Mouse (Mus musculus) lung, embryonic 16.5 days (tissue): ENCODE measurements around the gene Usp54. TPM values are rescaled to one million over a fixed set of nuclear protein-coding genes. Genes with fewer than 3 reads are reported as not detected.

Experiments
- ATAC-seq: fragments of 200-750 bp; cut with Nextera tagmentation; 2 replicates; pipeline ENCODE4 v1.8.0; 2017; ENCODE audit warnings: low read depth, mild to moderate bottlenecking, moderate library complexity
- H3K27ac ChIP-seq: fragments of 300-500 bp; sonication (generic); 2 replicates; pipeline ENCODE4 v1.5.1; 2014; ENCODE audit warnings: mild to moderate bottlenecking, control low read depth, low read length
- H3K27me3 ChIP-seq: fragments of 300-500 bp; sonication (generic); 2 replicates; pipeline ENCODE4 v1.6.1; 2014; ENCODE audit warnings: low read depth, low read length, mixed read lengths; ENCODE audit not compliant: control insufficient read depth, insufficient read depth
- H3K36me3 ChIP-seq: fragments of 300-500 bp; sonication (generic); 2 replicates; pipeline ENCODE4 v1.6.1; 2014; ENCODE audit warnings: low read length; ENCODE audit not compliant: control insufficient read depth, insufficient read depth
- H3K4me1 ChIP-seq: fragments of 300-500 bp; sonication (generic); replicated peaks from 2 replicates; pipeline ENCODE4 v1.6.1; 2014; ENCODE audit warnings: low read length, mixed read lengths; ENCODE audit not compliant: control insufficient read depth, insufficient read depth
- H3K4me2 ChIP-seq: fragments of 300-500 bp; sonication (generic); 2 replicates; pipeline ENCODE4 v1.6.1; 2014; ENCODE audit warnings: low read depth, low read length, control low read depth
- H3K4me3 ChIP-seq: fragments of 300-500 bp; sonication (generic); 2 replicates; pipeline ENCODE4 v1.5.1; 2014; ENCODE audit warnings: mild to moderate bottlenecking, low read length, control low read depth
- H3K9ac ChIP-seq: fragments of 300-500 bp; sonication (generic); 2 replicates; pipeline ENCODE4 v1.6.1; 2014; ENCODE audit warnings: low read length, control low read depth
- H3K9me3 ChIP-seq: fragments of 300-500 bp; sonication (generic); 2 replicates; pipeline ENCODE4 v1.6.1; 2016; ENCODE audit warnings: low read length; ENCODE audit not compliant: control insufficient read depth
- WGBS: fragments of 180-500 bp; shearing (Covaris S2); extraction: QIAGEN DNeasy Blood & Tissue Kit; methylation state at CpG from one replicate; pipeline ENCODE4 v1.1.7; 2014; 5-methylcytosine and 5-hydroxymethylcytosine counted together
- polyA plus RNA-seq: library from polyadenylated mRNA; unstranded; fragments of >200 nt; fragmentation: Nextera tagmentation; extraction: Ambion mirVana; gene quantifications from 2 replicates; pipeline ENCODE4 v1.2.1, GENCODE M21; 2015

Usp54 gene
- 6.2 and 8.1 TPM in 2 replicates for polyA plus RNA-seq

DNA sequence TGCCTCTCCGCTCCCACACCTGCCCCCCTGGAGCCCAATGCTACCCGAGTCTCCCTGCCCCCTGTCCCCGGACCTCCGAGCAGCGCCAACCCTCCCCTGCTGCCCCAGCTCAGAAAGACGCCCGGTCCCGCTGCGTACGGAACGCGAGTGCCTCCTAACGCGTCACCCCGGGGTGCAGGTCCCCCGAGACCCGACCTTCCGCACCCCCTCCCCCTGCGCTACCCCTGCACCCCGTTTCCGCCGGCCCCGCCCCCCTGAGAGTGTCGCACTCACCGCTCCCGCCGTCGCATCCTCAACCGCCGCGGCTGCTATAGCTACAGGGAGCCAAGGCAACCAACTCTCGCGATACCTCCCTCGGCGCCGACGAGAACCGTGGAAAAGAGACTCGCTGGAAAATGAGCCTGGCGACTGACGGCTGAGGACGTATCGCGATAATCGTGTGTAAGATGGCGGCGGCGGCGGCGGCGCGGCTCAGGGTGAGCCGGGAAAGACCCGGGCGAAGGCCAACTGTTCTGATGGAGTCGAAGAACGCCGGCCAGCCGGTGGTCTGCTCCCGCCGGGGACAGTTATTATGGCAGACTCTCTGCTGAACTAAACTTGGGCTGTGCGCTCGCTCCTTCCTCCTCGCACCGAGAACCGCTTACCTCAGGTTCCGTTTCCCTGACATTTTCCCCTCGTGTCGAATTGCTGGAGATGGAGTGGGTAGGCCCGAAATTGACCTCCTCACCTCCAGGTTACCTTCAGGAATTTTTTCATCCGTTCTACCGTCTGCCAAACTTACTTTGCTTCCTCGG lies at the start of gene Usp54:
Gene Usp54 (minus strand): TSS at position 420 of the 794 bp plus-strand sequence.
- Histone ChIP-seq H3K27ac (peak within 1 kb of the TSS; percentile 94), H3K4me2 (peak within 1 kb of the TSS; percentile 83), H3K9ac (peak within 1 kb of the TSS; percentile 94), H3K4me1 (peaks cover 12% of the 10 kb centered on the region), H3K27me3 (no peaks in the 10 kb centered on the region), H3K36me3 (no peaks in the 10 kb centered on the region), H3K4me3 (peak within 1 kb of the TSS; percentile 86), H3K9me3 (no peaks in the 10 kb centered on the region)
- peak; percentile 96 for ATAC-seq
- WGBS: under 1% methylated on average over 71 of the region's 73 CpGs

DNA sequence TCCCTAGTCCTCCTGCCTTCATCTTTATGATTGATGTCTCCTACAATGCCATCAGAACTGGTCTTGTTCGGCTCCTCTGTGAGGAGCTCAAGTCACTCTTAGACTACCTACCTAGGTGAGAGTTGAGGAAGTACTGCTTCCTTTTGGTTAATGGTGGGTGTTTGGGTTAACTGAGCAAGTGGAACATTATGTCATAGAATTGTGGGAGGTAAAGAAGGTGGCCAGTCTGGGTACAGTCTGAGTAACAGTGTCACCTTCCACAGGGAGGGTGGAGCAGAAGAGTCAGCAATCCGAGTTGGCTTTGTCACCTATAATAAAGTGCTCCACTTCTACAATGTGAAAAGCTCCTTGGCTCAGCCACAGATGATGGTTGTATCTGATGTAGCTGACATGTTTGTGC lies 48.1 kb upstream of the Usp54 start:
- Histone ChIP-seq H3K9ac (no peak overlapping the region), H3K27ac (no peak overlapping the region), H3K9me3 (no peaks in the 10 kb centered on the region), H3K4me2 (no peak overlapping the region), H3K4me1 (peaks cover under 1% of the 10 kb centered on the region; the same call in 1 of the 2 replicates), H3K4me3 (no peak overlapping the region), H3K36me3 (peaks cover 84% of the 10 kb centered on the region), H3K27me3 (no peaks in the 10 kb centered on the region)
- WGBS: 81% methylated on average over 2 of the region's 2 CpGs
- ATAC-seq: no peak

DNA sequence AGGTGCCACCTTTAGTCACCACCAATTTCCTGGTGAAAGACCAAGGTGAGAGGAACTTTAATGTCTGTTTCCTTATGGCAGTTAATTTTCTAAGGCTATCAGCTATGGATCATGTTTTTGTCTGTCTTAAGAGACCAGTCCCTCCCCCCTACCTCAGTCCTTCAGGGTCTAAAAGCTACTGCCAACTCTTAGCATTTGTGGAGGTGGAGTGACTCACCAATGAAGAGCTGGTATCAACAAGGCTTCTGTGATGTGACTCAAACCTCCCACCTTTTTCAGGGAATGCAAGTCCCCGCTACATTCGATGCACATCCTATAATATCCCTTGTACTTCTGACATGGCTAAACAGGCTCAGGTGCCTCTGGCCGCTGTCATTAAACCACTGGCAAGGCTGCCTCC lies 45.7 kb upstream of the Usp54 start:
- Histone ChIP-seq H3K4me1 (no peaks in the 10 kb centered on the region), H3K4me3 (no peak overlapping the region), H3K27me3 (no peaks in the 10 kb centered on the region), H3K9me3 (no peaks in the 10 kb centered on the region), H3K4me2 (no peak overlapping the region), H3K36me3 (peaks cover 81% of the 10 kb centered on the region), H3K9ac (no peak overlapping the region), H3K27ac (no peak overlapping the region)
- WGBS: 97% methylated on average over 3 of the region's 3 CpGs
- ATAC-seq: no peak

DNA sequence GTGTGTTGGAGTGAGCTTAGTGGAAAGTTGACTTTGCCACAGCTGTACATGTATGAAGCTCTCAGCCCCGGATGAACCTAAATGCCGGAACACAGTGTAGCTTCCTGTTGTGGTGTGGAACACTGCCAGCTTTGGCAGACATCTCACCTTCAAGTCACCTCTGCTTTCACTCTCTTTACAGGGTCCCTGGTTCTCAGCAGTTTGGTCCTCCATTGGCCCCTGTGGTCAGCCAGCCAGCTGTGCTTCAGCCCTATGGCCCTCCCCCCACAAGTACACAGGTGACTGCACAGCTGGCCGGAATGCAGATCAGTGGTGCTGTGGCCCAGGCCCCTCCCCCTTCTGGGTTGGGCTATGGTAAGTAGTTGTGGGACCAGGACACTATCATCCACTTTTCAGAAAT lies 41.6 kb upstream of the Usp54 start:
- no peaks in the 10 kb centered on the region for H3K27me3 ChIP-seq
- H3K27ac ChIP-seq: no peak overlapping the region
- ATAC-seq: peak; percentile 41; the same call in 1 of the 2 replicates
- peaks cover 83% of the 10 kb centered on the region for H3K36me3 ChIP-seq
- no peaks in the 10 kb centered on the region for H3K9me3 ChIP-seq
- no peak overlapping the region for H3K9ac ChIP-seq
- WGBS: 53% methylated on average over 3 of the region's 3 CpGs
- H3K4me2 ChIP-seq: no peak overlapping the region
- no peak overlapping the region for H3K4me3 ChIP-seq
- H3K4me1 ChIP-seq: no peaks in the 10 kb centered on the region

DNA sequence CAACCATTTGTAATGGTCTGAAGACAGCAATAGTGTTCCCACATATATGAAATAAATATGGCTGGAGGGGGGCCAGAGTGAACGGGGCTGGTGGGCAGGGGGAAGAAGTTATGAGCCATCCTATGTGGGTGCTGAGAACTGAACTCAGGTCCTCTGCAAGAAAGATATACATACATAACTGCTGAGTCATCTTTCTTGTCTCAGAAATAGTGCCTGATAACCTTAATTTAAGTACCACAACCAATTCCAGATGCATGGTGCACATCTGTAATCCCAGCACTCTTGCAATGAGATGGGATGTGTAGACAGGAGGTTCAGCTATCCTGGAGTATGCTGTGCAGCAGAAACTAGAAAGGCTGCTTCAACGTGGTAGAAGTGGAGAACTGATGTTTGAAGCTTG lies 40.9 kb upstream of the Usp54 start:
- Histone ChIP-seq H3K9ac (no peak overlapping the region), H3K4me2 (no peak overlapping the region), H3K9me3 (no peaks in the 10 kb centered on the region), H3K27me3 (no peaks in the 10 kb centered on the region), H3K36me3 (peaks cover 81% of the 10 kb centered on the region), H3K4me1 (no peaks in the 10 kb centered on the region), H3K27ac (no peak overlapping the region), H3K4me3 (no peak overlapping the region)
- no peak for ATAC-seq
- WGBS: 91% methylated on average over 2 of the region's 2 CpGs

DNA sequence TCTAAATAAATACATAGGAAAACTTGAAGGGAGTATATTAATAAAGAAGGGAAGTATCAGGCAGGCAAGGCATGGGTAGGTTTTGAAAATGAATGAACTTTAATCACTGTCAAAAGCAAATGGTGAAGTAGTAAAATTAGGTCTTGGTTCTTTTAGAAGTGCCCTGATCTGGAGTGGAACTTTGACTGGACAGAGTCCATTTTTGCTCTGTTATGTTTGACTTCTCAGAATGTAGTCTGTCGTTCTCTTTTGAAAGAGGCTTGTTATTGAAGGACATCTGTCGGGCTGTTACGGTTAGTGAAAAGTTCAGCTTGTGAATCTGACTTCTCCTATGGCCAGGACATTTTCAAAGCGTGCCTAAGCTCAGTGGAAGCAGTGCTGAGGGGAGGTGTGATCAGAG lies 37.0 kb upstream of the Usp54 start:
- Histone ChIP-seq H3K36me3 (peaks cover 54% of the 10 kb centered on the region), H3K27ac (no peak overlapping the region), H3K4me2 (no peak overlapping the region), H3K9me3 (peaks cover 3% of the 10 kb centered on the region; the same call in 1 of the 2 replicates), H3K27me3 (no peaks in the 10 kb centered on the region), H3K4me3 (no peak overlapping the region), H3K9ac (no peak overlapping the region), H3K4me1 (peaks cover 10% of the 10 kb centered on the region)
- no peak for ATAC-seq
- WGBS: 92% methylated on average over 4 of the region's 4 CpGs

DNA sequence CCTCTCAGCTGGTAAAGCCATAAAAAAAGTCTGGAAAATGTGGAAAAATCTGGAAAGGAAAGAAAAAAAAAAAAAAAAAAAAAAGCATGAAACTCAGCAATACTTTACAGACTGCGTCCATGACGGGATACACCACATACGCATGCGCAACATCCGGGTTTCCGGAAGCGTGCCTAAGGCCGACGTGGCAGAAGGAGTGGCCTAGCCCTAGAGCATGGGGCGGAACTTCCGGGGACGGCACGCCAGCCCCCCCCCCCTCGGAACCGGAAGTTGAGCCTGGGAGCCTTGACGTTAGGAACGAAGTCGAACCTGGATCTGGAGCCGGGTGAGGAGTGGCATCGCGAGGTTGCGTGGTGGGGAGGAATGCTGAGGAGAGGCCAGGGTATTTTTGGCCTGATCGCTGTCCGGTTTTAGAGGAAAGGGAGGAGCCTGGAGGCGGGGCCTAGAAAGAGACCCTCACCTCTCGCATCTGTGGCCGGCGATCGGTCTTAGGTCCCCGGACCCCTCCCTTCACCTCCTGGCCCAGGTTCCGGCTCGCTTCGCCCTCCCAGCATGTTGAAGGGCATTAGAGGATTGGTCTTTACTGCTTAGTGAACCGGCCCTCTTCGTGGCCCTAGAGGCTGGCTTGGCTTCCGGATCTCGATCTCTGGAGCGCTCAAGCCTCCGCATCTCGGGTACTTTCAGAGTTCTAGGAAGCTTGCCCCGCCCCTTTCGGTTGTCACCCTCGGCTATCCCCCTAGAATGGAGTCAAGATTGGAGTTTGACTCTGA lies 33.4 kb upstream of the Usp54 start, which contains the start of gene Sec24c:
Gene Sec24c (plus strand): TSS at position 245 of the 770 bp plus-strand sequence.
- Histone ChIP-seq H3K4me1 (peaks cover 10% of the 10 kb centered on the region), H3K36me3 (peaks cover 30% of the 10 kb centered on the region), H3K27ac (peak within 1 kb of the TSS; percentile 97), H3K9me3 (peaks cover 3% of the 10 kb centered on the region; the same call in 1 of the 2 replicates), H3K27me3 (no peaks in the 10 kb centered on the region), H3K4me2 (peak within 1 kb of the TSS; percentile 79), H3K4me3 (peak within 1 kb of the TSS; percentile 92), H3K9ac (peak within 1 kb of the TSS; percentile 93)
- ATAC-seq: peak; percentile 98
- WGBS: under 1% methylated on average over 43 of the region's 43 CpGs

DNA sequence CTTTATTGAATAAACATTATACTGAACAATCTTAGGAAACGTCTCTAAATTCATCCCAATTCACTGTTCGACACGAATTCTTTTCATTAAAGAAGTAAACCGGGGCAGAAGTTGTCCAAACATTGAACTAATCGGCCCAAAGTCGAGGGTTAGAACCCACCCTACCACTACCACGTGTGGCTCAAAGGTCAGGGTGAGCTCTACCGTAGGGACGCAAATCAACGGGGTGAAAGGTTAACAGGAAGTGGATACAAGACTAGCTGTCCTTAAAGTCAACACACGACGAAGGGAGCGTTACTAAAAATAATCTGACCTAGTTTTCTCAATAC lies 32.8 kb upstream of the Usp54 start:
- H3K9me3 ChIP-seq: peaks cover 3% of the 10 kb centered on the region; the same call in 1 of the 2 replicates
- H3K27me3 ChIP-seq: no peaks in the 10 kb centered on the region
- H3K27ac ChIP-seq: peak overlapping the region; percentile 97
- H3K4me1 ChIP-seq: peaks cover 10% of the 10 kb centered on the region
- peaks cover 26% of the 10 kb centered on the region for H3K36me3 ChIP-seq
- peak overlapping the region; percentile 79 for H3K4me2 ChIP-seq
- 7% methylated on average over 13 of the region's 13 CpGs for WGBS
- peak; percentile 53; the same call in 1 of the 2 replicates for ATAC-seq
- H3K9ac ChIP-seq: peak overlapping the region; percentile 62
- H3K4me3 ChIP-seq: peak overlapping the region; percentile 92

DNA sequence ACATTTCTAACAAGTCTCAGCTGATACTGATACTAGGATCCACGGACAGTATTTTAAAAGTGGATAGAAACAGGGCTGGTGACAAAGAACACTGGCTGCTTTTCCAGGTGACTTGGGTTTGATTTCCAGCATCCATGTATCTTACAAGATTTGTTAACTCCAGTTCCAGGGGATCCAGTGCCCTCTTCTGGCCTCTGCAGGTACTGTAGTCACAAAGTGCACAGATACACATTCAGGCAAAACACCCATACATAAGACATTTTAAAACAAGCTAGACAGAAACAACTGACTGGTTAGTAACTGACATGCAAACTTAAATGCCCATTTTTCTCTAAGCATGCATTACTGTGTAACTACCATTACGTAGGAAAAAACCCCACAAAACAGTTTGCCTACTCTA lies 32.1 kb upstream of the Usp54 start:
- Histone ChIP-seq H3K27ac (no peak overlapping the region), H3K4me2 (no peak overlapping the region), H3K9ac (no peak overlapping the region), H3K9me3 (peaks cover 3% of the 10 kb centered on the region; the same call in 1 of the 2 replicates), H3K4me3 (no peak overlapping the region), H3K27me3 (no peaks in the 10 kb centered on the region), H3K4me1 (peaks cover 10% of the 10 kb centered on the region), H3K36me3 (peaks cover 20% of the 10 kb centered on the region)
- ATAC-seq: no peak
- WGBS: 92% methylated on average over 2 of the region's 2 CpGs
